Mouse (Mus musculus) MEL (cell line): ENCODE data around the gene Cdc42bpa. TPM values are rescaled to one million over a fixed set of nuclear protein-coding genes. Genes with fewer than 3 reads are reported as not detected.

ENCODE experiments used
- DNase-seq: peaks from one replicate; pipeline ENCODE4 v3.0.0; 2011; ENCODE audit warnings: low read depth, low spot score
- H3K27ac ChIP-seq: 2 replicates; pipeline ENCODE4 v1.5.1; 2012; ENCODE audit warnings: low read depth, mild to moderate bottlenecking, control low read depth, low read length, moderate library complexity; ENCODE audit not compliant: control insufficient read depth
- H3K27me3 ChIP-seq, 2 experiments: fragments of 150-350 bp in 1 of 2; sonication (generic) in 1 of 2; 2 replicates each; pipeline ENCODE4 v1.6.1; 2012; ENCODE audit warnings: low read length in 2 of 2, mild to moderate bottlenecking in 2 of 2, improper control_type of control experiment in 1 of 2, moderate library complexity in 1 of 2; ENCODE audit not compliant: insufficient read depth in 2 of 2, control insufficient read depth in 1 of 2
- H3K36me3 ChIP-seq, 2 experiments: 2 replicates each; pipeline ENCODE4 v1.6.1; 2012 to 2014; ENCODE audit warnings: low read length in 2 of 2, improper control_type of control experiment in 1 of 2, inconsistent platforms in 1 of 2, mild to moderate bottlenecking in 1 of 2; ENCODE audit not compliant: insufficient read depth in 2 of 2, control insufficient read depth in 1 of 2
- H3K4me1 ChIP-seq, 2 experiments: fragments of 150-350 bp in 1 of 2; sonication (generic) in 1 of 2; 2 replicates each; pipeline ENCODE4 v1.6.1; 2012; ENCODE audit warnings: low read length in 2 of 2, improper control_type of control experiment in 1 of 2, mild to moderate bottlenecking in 1 of 2; ENCODE audit not compliant: insufficient read depth in 2 of 2, control insufficient read depth in 1 of 2
- H3K4me3 ChIP-seq, 2 experiments: fragments of 150-350 bp in 1 of 2; sonication (generic) in 1 of 2; 2 replicates each; pipeline ENCODE4 v1.5.1; 2012; ENCODE audit warnings: low read depth in 2 of 2, low read length in 2 of 2, mild to moderate bottlenecking in 2 of 2, moderate library complexity in 2 of 2, control low read depth in 1 of 2, improper control_type of control experiment in 1 of 2; ENCODE audit not compliant: control insufficient read depth in 1 of 2, insufficient read depth in 1 of 2
- H3K79me2 ChIP-seq: 2 replicates; pipeline ENCODE4 v1.6.1; 2012; ENCODE audit warnings: mild to moderate bottlenecking, low read length, moderate library complexity; ENCODE audit not compliant: control insufficient read depth, poor library complexity, insufficient read depth
- H3K9ac ChIP-seq: 2 replicates; pipeline ENCODE4 v1.6.1; 2012; ENCODE audit warnings: low read depth, mild to moderate bottlenecking, control low read depth, low read length, moderate library complexity; ENCODE audit not compliant: control insufficient read depth, poor library complexity, severe bottlenecking
- H3K9me3 ChIP-seq: fragments of 150-350 bp; sonication (generic); replicated peaks from 2 replicates; pipeline ENCODE4 v1.6.1; 2012; ENCODE audit warnings: mild to moderate bottlenecking, low read length, improper control_type of control experiment, moderate library complexity; ENCODE audit not compliant: insufficient read depth
- BHLHE40 ChIP-seq: IDR thresholded peaks from 2 replicates; pipeline ENCODE4 v1.6.1; 2012; ENCODE audit warnings: low read depth, mild to moderate bottlenecking, inconsistent platforms, low read length, improper control_type of control experiment, borderline replicate concordance
- CHD2 ChIP-seq: IDR thresholded peaks from 2 replicates; pipeline ENCODE4 v1.6.1; 2011; ENCODE audit warnings: low read length, improper control_type of control experiment
- CTCF ChIP-seq, 3 experiments: IDR thresholded peaks in 2 of 3; conservative IDR thresholded peaks in 1 of 3; 2 replicates each; pipeline ENCODE4 v1.5.1; 2011 to 2012; ENCODE audit warnings: low read length in 3 of 3, low read depth in 2 of 3, mild to moderate bottlenecking in 2 of 3, improper control_type of control experiment in 1 of 3, inconsistent platforms in 1 of 3, mixed read lengths in 1 of 3, moderate library complexity in 1 of 3; ENCODE audit not compliant: control insufficient read depth in 1 of 3, insufficient read depth in 1 of 3, poor library complexity in 1 of 3, severe bottlenecking in 1 of 3
- E2F4 ChIP-seq: IDR thresholded peaks from 2 replicates; pipeline ENCODE4 v1.6.1; 2011; ENCODE audit warnings: low read depth, low read length, improper control_type of control experiment, borderline replicate concordance
- EP300 ChIP-seq, 2 experiments: IDR thresholded peaks; 2 replicates each; pipeline ENCODE4 v1.6.1; 2011; ENCODE audit warnings: improper control_type of control experiment in 2 of 2, low read length in 2 of 2, low read depth in 1 of 2, mild to moderate bottlenecking in 1 of 2
- GATA1 ChIP-seq: IDR thresholded peaks from 2 replicates; pipeline ENCODE4 v1.6.1; 2011; ENCODE audit warnings: low read depth, low read length, improper control_type of control experiment
- JUND ChIP-seq: IDR thresholded peaks from 2 replicates; pipeline ENCODE4 v1.6.1; 2011; ENCODE audit warnings: low read depth, mild to moderate bottlenecking, improper control_type of control experiment, low read length
- NRF1 ChIP-seq: IDR thresholded peaks from 2 replicates; pipeline ENCODE4 v1.6.1; 2014; ENCODE audit warnings: low read depth, mild to moderate bottlenecking, inconsistent platforms, low read length, improper control_type of control experiment, moderate library complexity; ENCODE audit not compliant: poor library complexity, insufficient read depth, severe bottlenecking
- RAD21 ChIP-seq: IDR thresholded peaks from 2 replicates; pipeline ENCODE4 v1.6.1; 2011; ENCODE audit warnings: mild to moderate bottlenecking, low read depth, low read length, improper control_type of control experiment
- RCOR1 ChIP-seq: IDR thresholded peaks from 2 replicates; pipeline ENCODE4 v1.6.1; 2012; ENCODE audit warnings: low read depth, mild to moderate bottlenecking, inconsistent platforms, low read length, improper control_type of control experiment
- SMC3 ChIP-seq: IDR thresholded peaks from 2 replicates; pipeline ENCODE4 v1.6.1; 2011; ENCODE audit warnings: low read depth, low read length, improper control_type of control experiment
- TCF12 ChIP-seq: IDR thresholded peaks from 2 replicates; pipeline ENCODE4 v1.6.1; 2014; ENCODE audit warnings: low read depth, mild to moderate bottlenecking, inconsistent platforms, low read length, improper control_type of control experiment, moderate library complexity
- UBTF ChIP-seq: IDR thresholded peaks from 2 replicates; pipeline ENCODE4 v1.6.1; 2012; ENCODE audit warnings: low read depth, mild to moderate bottlenecking, inconsistent platforms, low read length, improper control_type of control experiment, moderate library complexity, borderline replicate concordance; ENCODE audit not compliant: insufficient read depth
- ZMIZ1 ChIP-seq: IDR thresholded peaks from 2 replicates; pipeline ENCODE4 v1.6.1; 2012; ENCODE audit warnings: low read depth, mild to moderate bottlenecking, inconsistent platforms, low read length, improper control_type of control experiment, moderate library complexity
- polyA plus RNA-seq, 2 experiments: library from polyadenylated mRNA; stranded (reverse) in 1 of 2; unstranded in 1 of 2; fragments of >175 nt in 1 of 2; fragments of >200 nt in 1 of 2; gene quantifications; 2 replicates each; pipeline versions ENCODE4 v1.2.1 to v1.2.4; 2012; ENCODE audit warnings: low replicate concordance in 2 of 2, low read depth in 1 of 2; ENCODE audit not compliant: insufficient read length in 2 of 2, insufficient read depth in 1 of 2, missing spikeins in 1 of 2
- total RNA-seq: library from RNA; depleted of rRNA; stranded (reverse); fragments of 300-350 nt; gene quantifications from 2 replicates; pipeline ENCODE4 v1.2.3, GENCODE M21; 2012

Gene Cdc42bpa
- total and polyA plus RNA-seq, 3 experiments = 7.7 to 14.6 TPM; not detected in 1

GRCm38 (mm10) chr1:179913471-179913870 lies 46.8 kb upstream of the Cdc42bpa start:
- H3K36me3 ChIP-seq = no peaks in the 10 kb centered on the region
- no peak overlapping the region for H3K4me3 ChIP-seq
- H3K27ac ChIP-seq = no peak overlapping the region
- H3K4me1 ChIP-seq = 0 out of 4 replicates have a peak, but pooled peaks cover 2 to 3% of the 10 kb centered on the region in 2 experiments
- DNase-seq = peak; percentile 78
- no peaks in the 10 kb centered on the region for H3K9me3 ChIP-seq
- no peak overlapping the region for H3K9ac ChIP-seq
- no peaks in the 10 kb centered on the region for H3K79me2 ChIP-seq
- no peaks in the 10 kb centered on the region; a peak in 1 of 4 replicates for H3K27me3 ChIP-seq
- TF ChIP-seq JUND = peak; percentile 65; the same call in 1 of the 2 replicates
- TF ChIP-seq RAD21 = no peak

GRCm38 (mm10) chr1:179917036-179917435 lies 43.2 kb upstream of the Cdc42bpa start:
- H3K4me1 ChIP-seq = peaks cover 2 to 3% of the 10 kb centered on the region in 2 experiments; a peak in 1 of 4 replicates
- no peaks in the 10 kb centered on the region for H3K79me2 ChIP-seq
- H3K27ac ChIP-seq = no peak overlapping the region
- no peak for DNase-seq
- H3K27me3 ChIP-seq = no peaks in the 10 kb centered on the region
- TF ChIP-seq E2F4 = no peak
- H3K4me3 ChIP-seq = no peak overlapping the region
- H3K9me3 ChIP-seq = no peaks in the 10 kb centered on the region
- no peak overlapping the region for H3K9ac ChIP-seq
- no peaks in the 10 kb centered on the region for H3K36me3 ChIP-seq

GRCm38 (mm10) chr1:179917481-179917880 lies 42.8 kb upstream of the Cdc42bpa start:
- H3K27ac ChIP-seq = no peak overlapping the region
- peaks cover 2 to 3% of the 10 kb centered on the region in 2 experiments; a peak in 1 of 4 replicates for H3K4me1 ChIP-seq
- no peaks in the 10 kb centered on the region for H3K9me3 ChIP-seq
- TF ChIP-seq UBTF (no peak), ZMIZ1 (no peak), BHLHE40 (no peak), RCOR1 (no peak), TCF12 (no peak), EP300 (IDR thresholded peaks at IDR 0.05; ENCODE audit: low read depth in 1 of 2, low read length in 2 of 2) (no peak), CTCF (IDR thresholded peaks at IDR 0.05 in 2 of 3, conservative IDR thresholded peaks at IDR 0.05 in 1 of 3; ENCODE audit: control insufficient read depth in 1 of 3, insufficient read depth in 1 of 3, low read depth in 2 of 3, low read length in 3 of 3, poor library complexity in 1 of 3, severe bottlenecking in 1 of 3) (no peak), E2F4 (no peak), CHD2 (no peak), SMC3 (no peak), NRF1 (no peak), GATA1 (no peak)
- H3K36me3 ChIP-seq = no peaks in the 10 kb centered on the region
- no peaks in the 10 kb centered on the region for H3K27me3 ChIP-seq
- DNase-seq = no peak
- no peaks in the 10 kb centered on the region for H3K79me2 ChIP-seq
- H3K4me3 ChIP-seq = no peak overlapping the region
- H3K9ac ChIP-seq = no peak overlapping the region
